Mouse (Mus musculus): ENCODE data around the gene Tmem59. TPM values are rescaled to one million over a fixed set of nuclear protein-coding genes. Genes with fewer than 3 reads are reported as not detected.

The Tmem59 gene
- 51.3 and 53.7 TPM in 2 replicates for polyA plus RNA-seq (2012; rRNA removed)
- polyA plus RNA-seq (2014; fragmentation: Nextera tagmentation; extraction: Ambion mirVana) = 129 and 144 TPM in 2 replicates

DNA sequence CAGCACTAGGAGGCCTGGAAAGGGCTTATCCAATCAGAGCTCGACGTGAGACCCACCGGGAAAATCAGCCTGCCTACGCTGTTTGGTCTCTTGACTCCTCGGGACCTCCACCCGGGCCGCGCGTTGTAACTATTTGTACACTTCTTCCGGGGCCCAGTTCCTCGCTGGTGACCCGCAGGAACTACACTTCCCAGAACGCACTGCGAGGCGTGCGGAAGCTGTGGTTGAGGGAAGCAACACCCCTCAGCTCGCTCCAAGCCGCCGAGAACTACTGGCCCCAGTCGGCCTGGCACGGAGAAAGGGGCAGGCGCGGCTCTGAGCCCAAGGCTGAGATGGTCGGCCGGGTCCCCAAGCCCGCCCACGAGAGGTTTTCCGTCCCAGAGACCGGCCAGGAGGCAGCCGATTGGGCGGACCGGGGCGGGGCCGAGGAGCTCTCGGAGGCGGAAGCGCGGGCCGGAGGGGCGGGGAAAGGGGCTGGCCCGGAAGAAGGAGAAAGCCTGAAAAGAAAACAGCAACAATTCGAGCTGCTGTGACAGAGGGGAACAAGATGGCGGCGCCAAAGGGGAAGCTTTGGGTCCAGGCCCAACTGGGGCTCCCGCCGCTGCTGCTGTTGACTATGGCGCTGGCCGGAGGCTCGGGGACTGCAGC is at the start of gene Tmem59:
Gene Tmem59, plus strand, starts transcription at position 218 of the 648 bp plus-strand sequence.
- Histone ChIP-seq H3K27me3 (ENCODE audit: control insufficient read depth, insufficient read depth, low read length) (no peaks in the 10 kb centered on the region), H3K4me3 (ENCODE audit: insufficient read depth in 1 of 2, low read depth in 2 of 2, low read length in 2 of 2) (peak within 1 kb of the TSS; percentile 79 to 89), H3K4me2 (ENCODE audit: low read depth) (peak within 1 kb of the TSS; percentile 89), H3K9ac (replicated peaks) (peak within 1 kb of the TSS; percentile 88), H3K9me3 (ENCODE audit: control insufficient read depth, low read length) (no peaks in the 10 kb centered on the region), H3K27ac (peak within 1 kb of the TSS; percentile 90), H3K4me1 (replicated peaks; ENCODE audit: control insufficient read depth in 2 of 2, insufficient read depth in 2 of 2, low read length in 1 of 2) (peaks cover 24 to 32% of the 10 kb centered on the region in 2 experiments), H3K36me3 (replicated peaks; ENCODE audit: control insufficient read depth, insufficient read depth, low read depth) (no peaks in the 10 kb centered on the region; the same call in 1 of the 2 replicates)
- ATAC-seq (ENCODE audit: insufficient read depth) (peak; percentile 92), DNase-seq (ENCODE audit: low read depth in 3 of 3, low spot score in 3 of 3) (peak; percentile 86 to 93 (median 88))
- under 1% methylated on average over 49 of the region's 49 CpGs for WGBS (ENCODE audit: insufficient replicate concordance)
- TF ChIP-seq EP300 (IDR thresholded peaks at IDR 0.05; ENCODE audit: low read depth) (no peak), CTCF (IDR thresholded peaks at IDR 0.05; ENCODE audit: low read depth) (no peak; the same call in 1 of the 2 replicates)

GRCm38 (mm10) chr4:107129373-107129772 is 48.8 kb upstream of the Tmem59 start:
- H3K9ac ChIP-seq (replicated peaks) = no peak overlapping the region
- no peaks in the 10 kb centered on the region for H3K9me3 ChIP-seq (ENCODE audit: control insufficient read depth, low read length)
- no peak overlapping the region for H3K4me2 ChIP-seq (ENCODE audit: low read depth)
- H3K27me3 ChIP-seq (ENCODE audit: control insufficient read depth, insufficient read depth, low read length) = no peaks in the 10 kb centered on the region
- TF ChIP-seq CTCF (IDR thresholded peaks at IDR 0.05; ENCODE audit: low read depth) (no peak), EP300 (IDR thresholded peaks at IDR 0.05; ENCODE audit: low read depth) (no peak)
- DNase-seq (ENCODE audit: low read depth in 3 of 3, low spot score in 3 of 3) = no peak
- H3K27ac ChIP-seq = no peak overlapping the region
- no peaks in the 10 kb centered on the region for H3K36me3 ChIP-seq (replicated peaks; ENCODE audit: control insufficient read depth, insufficient read depth, low read depth)
- no peak for ATAC-seq (ENCODE audit: insufficient read depth)
- H3K4me1 ChIP-seq (replicated peaks; ENCODE audit: control insufficient read depth in 2 of 2, insufficient read depth in 2 of 2, low read length in 1 of 2) = no peaks in the 10 kb centered on the region; a peak in 1 of 4 replicates
- WGBS (ENCODE audit: insufficient replicate concordance) = 62% methylated on average over 8 of the region's 8 CpGs
- H3K4me3 ChIP-seq (ENCODE audit: insufficient read depth in 1 of 2, low read depth in 2 of 2, low read length in 2 of 2) = no peak overlapping the region

- Histone ChIP-seq H3K27ac (no peak overlapping the region), H3K36me3 (replicated peaks; ENCODE audit: control insufficient read depth, insufficient read depth, low read depth) (no peaks in the 10 kb centered on the region), H3K4me1 (replicated peaks; ENCODE audit: control insufficient read depth in 2 of 2, insufficient read depth in 2 of 2, low read length in 1 of 2) (peaks cover 0 to 1% of the 10 kb centered on the region in 2 experiments; a peak in 1 of 4 replicates), H3K9ac (replicated peaks) (no peak overlapping the region), H3K27me3 (ENCODE audit: control insufficient read depth, insufficient read depth, low read length) (no peaks in the 10 kb centered on the region), H3K9me3 (ENCODE audit: control insufficient read depth, low read length) (no peaks in the 10 kb centered on the region), H3K4me3 (ENCODE audit: insufficient read depth in 1 of 2, low read depth in 2 of 2, low read length in 2 of 2) (no peak overlapping the region), H3K4me2 (ENCODE audit: low read depth) (no peak overlapping the region)
- no peak for TF ChIP-seq CTCF (IDR thresholded peaks at IDR 0.05; ENCODE audit: low read depth)
- no peak for TF ChIP-seq EP300 (IDR thresholded peaks at IDR 0.05; ENCODE audit: low read depth)
- 26% methylated on average over 9 of the region's 9 CpGs for WGBS (ENCODE audit: insufficient replicate concordance)
- ATAC-seq (ENCODE audit: insufficient read depth) = no peak
- no peak for DNase-seq (ENCODE audit: low read depth in 3 of 3, low spot score in 3 of 3)
Observed at GRCm38 (mm10) chr4:107130534-107130933, 47.7 kb upstream of the Tmem59 start.

GRCm38 (mm10) chr4:107134891-107135290 is 43.3 kb upstream of the Tmem59 start:
- H3K4me1 ChIP-seq (replicated peaks; ENCODE audit: control insufficient read depth in 2 of 2, insufficient read depth in 2 of 2, low read length in 1 of 2) = 0 out of 4 replicates have a peak, but pooled peaks cover 0 to 1% of the 10 kb centered on the region in 2 experiments
- DNase-seq (ENCODE audit: low read depth in 3 of 3, low spot score in 3 of 3) (no peak), ATAC-seq (ENCODE audit: insufficient read depth) (no peak)
- no peaks in the 10 kb centered on the region for H3K9me3 ChIP-seq (ENCODE audit: control insufficient read depth, low read length)
- H3K4me2 ChIP-seq (ENCODE audit: low read depth) = no peak overlapping the region
- H3K4me3 ChIP-seq (ENCODE audit: insufficient read depth in 1 of 2, low read depth in 2 of 2, low read length in 2 of 2) = no peak overlapping the region
- no peaks in the 10 kb centered on the region for H3K27me3 ChIP-seq (ENCODE audit: control insufficient read depth, insufficient read depth, low read length)
- no peaks in the 10 kb centered on the region; the same call in 1 of the 2 replicates for H3K36me3 ChIP-seq (replicated peaks; ENCODE audit: control insufficient read depth, insufficient read depth, low read depth)
- no peak overlapping the region for H3K9ac ChIP-seq (replicated peaks)
- WGBS (ENCODE audit: insufficient replicate concordance) = 64% methylated on average over 3 of the region's 3 CpGs
- TF ChIP-seq CTCF (IDR thresholded peaks at IDR 0.05; ENCODE audit: low read depth) (no peak), EP300 (IDR thresholded peaks at IDR 0.05; ENCODE audit: low read depth) (no peak)
- no peak overlapping the region for H3K27ac ChIP-seq

DNA sequence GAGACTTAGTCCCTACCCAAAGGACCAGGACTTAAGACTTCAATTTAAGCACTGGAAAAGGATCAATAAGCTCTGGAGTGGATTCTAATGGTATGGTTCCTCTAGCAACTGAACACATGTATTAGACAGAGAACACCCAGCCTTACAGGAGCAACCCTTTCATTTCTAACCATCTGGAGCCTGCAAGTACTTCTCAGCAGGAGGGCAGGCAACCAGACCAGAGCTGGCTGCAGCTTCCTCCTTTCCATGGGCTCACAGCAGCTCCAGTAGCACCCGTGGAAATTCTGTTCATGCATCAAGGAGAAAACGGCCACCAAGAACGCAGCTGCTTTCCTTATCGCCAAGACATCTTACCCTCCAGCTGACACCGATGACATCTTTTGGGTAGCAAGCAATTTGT is 42.5 kb upstream of the Tmem59 start:
- WGBS (ENCODE audit: insufficient replicate concordance) = 70% methylated on average over 5 of the region's 5 CpGs
- DNase-seq (ENCODE audit: low read depth in 3 of 3, low spot score in 3 of 3) (no peak), ATAC-seq (ENCODE audit: insufficient read depth) (no peak)
- TF ChIP-seq EP300 (IDR thresholded peaks at IDR 0.05; ENCODE audit: low read depth) = no peak
- TF ChIP-seq CTCF (IDR thresholded peaks at IDR 0.05; ENCODE audit: low read depth) = no peak
- no peak overlapping the region for H3K4me3 ChIP-seq (ENCODE audit: insufficient read depth in 1 of 2, low read depth in 2 of 2, low read length in 2 of 2)
- no peaks in the 10 kb centered on the region for H3K9me3 ChIP-seq (ENCODE audit: control insufficient read depth, low read length)
- no peaks in the 10 kb centered on the region; the same call in 1 of the 2 replicates for H3K36me3 ChIP-seq (replicated peaks; ENCODE audit: control insufficient read depth, insufficient read depth, low read depth)
- no peak overlapping the region for H3K4me2 ChIP-seq (ENCODE audit: low read depth)
- H3K27ac ChIP-seq = no peak overlapping the region
- H3K9ac ChIP-seq (replicated peaks) = no peak overlapping the region
- no peaks in the 10 kb centered on the region for H3K27me3 ChIP-seq (ENCODE audit: control insufficient read depth, insufficient read depth, low read length)
- 0 out of 4 replicates have a peak, but pooled peaks cover 0 to 4% of the 10 kb centered on the region in 2 experiments for H3K4me1 ChIP-seq (replicated peaks; ENCODE audit: control insufficient read depth in 2 of 2, insufficient read depth in 2 of 2, low read length in 1 of 2)
